Mouse (Mus musculus) lung, postnatal 0 days (tissue): ENCODE measurements around the gene Acox2.

Source experiments
- CTCF ChIP-seq: IDR thresholded peaks from 2 replicates; pipeline ENCODE4 v1.5.1; 2016; ENCODE audit warnings: antibody characterized with exemption, mild to moderate bottlenecking
- EP300 ChIP-seq: IDR thresholded peaks from 2 replicates; pipeline ENCODE4 v1.6.1; 2016; ENCODE audit warnings: antibody characterized with exemption, mild to moderate bottlenecking, control low read depth

DNA sequence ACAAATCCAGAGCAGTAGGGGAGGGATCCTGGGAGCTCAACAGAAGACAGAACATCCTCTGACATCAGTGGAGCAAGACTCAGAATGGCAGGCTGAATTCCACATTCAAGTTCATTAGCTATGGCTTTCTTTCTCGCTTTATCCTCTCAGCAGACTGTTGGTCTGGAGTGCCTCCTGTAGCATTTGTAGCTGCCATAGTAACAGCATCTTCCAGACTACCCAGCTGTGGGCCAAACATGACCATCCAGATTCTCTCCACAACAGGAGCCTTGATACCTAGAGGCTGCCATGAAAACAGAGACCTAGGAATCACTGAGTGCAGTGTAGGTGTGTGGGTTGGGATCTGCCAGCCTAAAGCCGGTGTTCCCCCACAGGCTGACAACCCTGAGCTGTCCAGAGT, 49.3 kb downstream of the Acox2 start:
- TF ChIP-seq CTCF: no peak
- TF ChIP-seq EP300: no peak
